Mouse (Mus musculus) forebrain, postnatal 0 days (tissue): Measurements from ENCODE around the gene Tssk1. TPM values are rescaled to one million over a fixed set of nuclear protein-coding genes. Genes with fewer than 3 reads are reported as not detected.

Source experiments
- ATAC-seq: fragments of 200-750 bp; cut with Nextera tagmentation; 2 replicates; pipeline ENCODE4 v1.8.0; 2017; ENCODE audit warnings: mild to moderate bottlenecking, moderate library complexity
- DNase-seq: peaks from one replicate; pipeline ENCODE4 v3.0.0-alpha.2; 2015
- H3K27ac ChIP-seq: fragments of 300-500 bp; sonication (generic); 2 replicates; pipeline ENCODE4 v1.5.1; 2014; ENCODE audit warnings: low read depth, mild to moderate bottlenecking, antibody characterized with exemption, low read length, moderate library complexity, mixed read lengths
- H3K27me3 ChIP-seq: fragments of 300-500 bp; sonication (generic); 2 replicates; pipeline ENCODE4 v1.6.1; 2014; ENCODE audit warnings: mild to moderate bottlenecking, low read length, mixed read lengths; ENCODE audit not compliant: insufficient read depth
- H3K36me3 ChIP-seq: fragments of 300-500 bp; sonication (generic); 2 replicates; pipeline ENCODE4 v1.6.1; 2014; ENCODE audit warnings: mild to moderate bottlenecking, moderate library complexity; ENCODE audit not compliant: insufficient read depth
- H3K4me1 ChIP-seq: fragments of 300-500 bp; sonication (generic); 2 replicates; pipeline ENCODE4 v1.6.1; 2014; ENCODE audit warnings: antibody characterized with exemption; ENCODE audit not compliant: insufficient read depth
- H3K4me2 ChIP-seq: fragments of 300-500 bp; sonication (generic); 2 replicates; pipeline ENCODE4 v1.6.1; 2014; ENCODE audit warnings: low read depth, mild to moderate bottlenecking, moderate library complexity
- H3K4me3 ChIP-seq: fragments of 300-500 bp; sonication (generic); 2 replicates; pipeline ENCODE4 v1.5.1; 2014; ENCODE audit warnings: low read depth, low read length, mixed read lengths
- H3K9ac ChIP-seq: fragments of 300-500 bp; sonication (generic); 2 replicates; pipeline ENCODE4 v1.6.1; 2014; ENCODE audit warnings: mild to moderate bottlenecking
- H3K9me3 ChIP-seq: fragments of 300-500 bp; sonication (generic); 2 replicates; pipeline ENCODE4 v1.6.1; 2016; ENCODE audit warnings: low read length
- CTCF ChIP-seq: sonication (generic); IDR thresholded peaks from 2 replicates; pipeline ENCODE4 v1.5.1; 2016; ENCODE audit warnings: antibody characterized with exemption, control low read depth, low read depth
- WGBS: fragments of 180-500 bp; shearing (Covaris S2); extraction: QIAGEN DNeasy Blood & Tissue Kit; methylation state at CpG from one replicate; pipeline ENCODE4 v1.1.7; 2014; 5-methylcytosine and 5-hydroxymethylcytosine counted together
- polyA plus RNA-seq: library from polyadenylated mRNA; unstranded; fragments of >200 nt; fragmentation: Nextera tagmentation; extraction: Ambion mirVana; gene quantifications from 2 replicates; pipeline ENCODE4 v1.2.1, GENCODE M21; 2015
- total RNA-seq: library from RNA; depleted of rRNA; stranded (reverse); fragments of >200 nt; gene quantifications from 2 replicates; pipeline ENCODE4 v1.2.3, GENCODE M21; 2014

The Tssk1 gene
- total and polyA plus RNA-seq, 2 experiments from 2014 or later: not detected

- Histone ChIP-seq H3K27me3 (peaks cover 4% of the 10 kb centered on the region), H3K9me3 (no peaks in the 10 kb centered on the region), H3K4me1 (peaks cover 8% of the 10 kb centered on the region), H3K4me2 (peak overlapping the region; percentile 89), H3K9ac (peak overlapping the region; percentile 89), H3K4me3 (peak overlapping the region; percentile 80), H3K27ac (peak overlapping the region; percentile 90), H3K36me3 (peaks cover 18% of the 10 kb centered on the region)
- peak; percentile 99 for DNase-seq
- 2% methylated on average over 47 of the region's 47 CpGs for WGBS
- peak; percentile 98 for ATAC-seq
- TF ChIP-seq CTCF: peak; percentile 79
Observed at GRCm38 (mm10) chr16:17921325-17922162, 27.5 kb downstream of the Tssk1 start.

- Histone ChIP-seq H3K4me2 (peak overlapping the region; percentile 89), H3K9me3 (no peaks in the 10 kb centered on the region), H3K4me3 (peak overlapping the region; percentile 80), H3K27ac (peak overlapping the region; percentile 90), H3K36me3 (peaks cover 18% of the 10 kb centered on the region), H3K4me1 (peaks cover 14% of the 10 kb centered on the region), H3K27me3 (no peaks in the 10 kb centered on the region; the same call in 1 of the 2 replicates), H3K9ac (peak overlapping the region; percentile 89)
- ATAC-seq (peak; percentile 5; the same call in 1 of the 2 replicates), DNase-seq (no peak)
- WGBS: 2% methylated on average over 14 of the region's 14 CpGs
- no peak for TF ChIP-seq CTCF
Observed at GRCm38 (mm10) chr16:17922163-17922538, 28.1 kb downstream of the Tssk1 start.

- H3K4me2 ChIP-seq: peak overlapping the region; percentile 95
- peaks cover 18% of the 10 kb centered on the region for H3K36me3 ChIP-seq
- no peaks in the 10 kb centered on the region for H3K27me3 ChIP-seq
- DNase-seq (peak; percentile 50), ATAC-seq (peak; percentile 21)
- WGBS: 1% methylated on average over 71 of the region's 72 CpGs
- no peak for TF ChIP-seq CTCF
- H3K4me3 ChIP-seq: peak overlapping the region; percentile 88
- peak overlapping the region; percentile 88 for H3K27ac ChIP-seq
- peak overlapping the region; percentile 87 for H3K9ac ChIP-seq
- H3K9me3 ChIP-seq: no peaks in the 10 kb centered on the region
- peaks cover 13% of the 10 kb centered on the region for H3K4me1 ChIP-seq
Observed at GRCm38 (mm10) chr16:17927351-17928082, 33.5 kb downstream of the Tssk1 start.

GRCm38 (mm10) chr16:17928087-17928580 lies 34.1 kb downstream of the Tssk1 start, which contains the start of gene Slc25a1:
TSS of gene Slc25a1 (minus strand) at chr16:17928219.
- peak within 1 kb of the TSS; percentile 87 for H3K9ac ChIP-seq
- H3K9me3 ChIP-seq: no peaks in the 10 kb centered on the region
- H3K4me1 ChIP-seq: peaks cover 7% of the 10 kb centered on the region; the same call in 1 of the 2 replicates
- ATAC-seq (peak; percentile 67), DNase-seq (peak; percentile 83)
- peaks cover 18% of the 10 kb centered on the region for H3K36me3 ChIP-seq
- TF ChIP-seq CTCF: no peak
- H3K27ac ChIP-seq: peak within 1 kb of the TSS; percentile 88
- peak within 1 kb of the TSS; percentile 88 for H3K4me3 ChIP-seq
- WGBS: 0% methylated on average over 46 of the region's 47 CpGs
- peak within 1 kb of the TSS; percentile 95 for H3K4me2 ChIP-seq
- no peaks in the 10 kb centered on the region for H3K27me3 ChIP-seq

- Histone ChIP-seq H3K9me3 (no peaks in the 10 kb centered on the region), H3K9ac (peak overlapping the region; percentile 87), H3K27me3 (no peaks in the 10 kb centered on the region), H3K4me1 (peaks cover 7% of the 10 kb centered on the region; the same call in 1 of the 2 replicates), H3K4me2 (peak overlapping the region; percentile 95), H3K4me3 (peak overlapping the region; percentile 88), H3K36me3 (peaks cover 18% of the 10 kb centered on the region), H3K27ac (peak overlapping the region; percentile 88)
- peak; percentile 86 for DNase-seq
- WGBS: 2% methylated on average over 9 of the region's 9 CpGs
- peak; percentile 79 for ATAC-seq
- peak; percentile 79 for TF ChIP-seq CTCF
Observed at GRCm38 (mm10) chr16:17928627-17929104, 34.6 kb downstream of the Tssk1 start.

- ATAC-seq (no peak), DNase-seq (no peak)
- H3K4me1 ChIP-seq: peaks cover 7% of the 10 kb centered on the region; the same call in 1 of the 2 replicates
- TF ChIP-seq CTCF: no peak
- H3K9ac ChIP-seq: no peak overlapping the region
- WGBS: 5% methylated on average over 2 of the region's 2 CpGs
- no peaks in the 10 kb centered on the region for H3K27me3 ChIP-seq
- no peaks in the 10 kb centered on the region for H3K9me3 ChIP-seq
- H3K4me2 ChIP-seq: peak overlapping the region; percentile 95
- H3K27ac ChIP-seq: peak overlapping the region; percentile 88
- peaks cover 18% of the 10 kb centered on the region for H3K36me3 ChIP-seq
- H3K4me3 ChIP-seq: no peak overlapping the region
Observed at GRCm38 (mm10) chr16:17929211-17929610, 35.2 kb downstream of the Tssk1 start.
